Mouse (Mus musculus) midbrain, postnatal 0 days (tissue): ENCODE data around the gene Bves. TPM values are rescaled to one million over a fixed set of nuclear protein-coding genes. Genes with fewer than 3 reads are reported as not detected.

Experiments
- ATAC-seq: fragments of 200-750 bp; cut with Nextera tagmentation; 2 replicates; pipeline ENCODE4 v1.8.0; 2017; ENCODE audit warnings: moderate number of reproducible peaks, mild to moderate bottlenecking, moderate TSS enrichment, moderate library complexity; ENCODE audit not compliant: low FRiP score
- DNase-seq: peaks from one replicate; pipeline ENCODE4 v3.0.0-alpha.2; 2015; ENCODE audit warnings: low spot score
- H3K27ac ChIP-seq: fragments of 300-500 bp; sonication (generic); 2 replicates; pipeline ENCODE4 v1.5.1; 2014; ENCODE audit warnings: low read depth, mild to moderate bottlenecking, low read length, mixed read lengths
- H3K27me3 ChIP-seq: fragments of 300-500 bp; sonication (generic); 2 replicates; pipeline ENCODE4 v1.6.1; 2014; ENCODE audit warnings: low read length, control low read depth, mixed read lengths; ENCODE audit not compliant: insufficient read depth
- H3K36me3 ChIP-seq: fragments of 300-500 bp; sonication (generic); 2 replicates; pipeline ENCODE4 v1.6.1; 2014; ENCODE audit warnings: low read length, control low read depth, mixed read lengths; ENCODE audit not compliant: insufficient read depth
- H3K4me1 ChIP-seq: fragments of 300-500 bp; sonication (generic); 2 replicates; pipeline ENCODE4 v1.6.1; 2014; ENCODE audit warnings: mild to moderate bottlenecking, control low read depth, antibody characterized with exemption, low read length, mixed read lengths; ENCODE audit not compliant: insufficient read depth
- H3K4me2 ChIP-seq: fragments of 300-500 bp; sonication (generic); 2 replicates; pipeline ENCODE4 v1.6.1; 2014; ENCODE audit warnings: low read depth, mild to moderate bottlenecking, low read length, mixed read lengths; ENCODE audit not compliant: poor library complexity, severe bottlenecking
- H3K4me3 ChIP-seq: fragments of 300-500 bp; sonication (generic); 2 replicates; pipeline ENCODE4 v1.5.1; 2014; ENCODE audit warnings: low read depth, mild to moderate bottlenecking, low read length, moderate library complexity
- H3K9ac ChIP-seq: fragments of 300-500 bp; sonication (generic); replicated peaks from 2 replicates; pipeline ENCODE4 v1.6.1; 2014; ENCODE audit warnings: mild to moderate bottlenecking, low read length, moderate library complexity, mixed read lengths; ENCODE audit not compliant: poor library complexity, severe bottlenecking
- H3K9me3 ChIP-seq: fragments of 300-500 bp; sonication (generic); 2 replicates; pipeline ENCODE4 v1.6.1; 2016; ENCODE audit warnings: low read length, control low read depth
- CTCF ChIP-seq: IDR thresholded peaks from 2 replicates; pipeline ENCODE4 v1.5.1; 2016; ENCODE audit warnings: antibody characterized with exemption, mild to moderate bottlenecking
- WGBS: fragments of 180-500 bp; shearing (Covaris S2); extraction: QIAGEN DNeasy Blood & Tissue Kit; methylation state at CpG from one replicate; pipeline ENCODE4 v1.1.7; 2014; 5-methylcytosine and 5-hydroxymethylcytosine counted together
- polyA plus RNA-seq: library from polyadenylated mRNA; unstranded; fragments of >200 nt; fragmentation: Nextera tagmentation; extraction: Ambion mirVana; gene quantifications from 2 replicates; pipeline ENCODE4 v1.2.1, GENCODE M21; 2015
- total RNA-seq: library from RNA; depleted of rRNA; stranded (reverse); fragments of >200 nt; gene quantifications from 2 replicates; pipeline ENCODE4 v1.2.3, GENCODE M21; 2014

Gene Bves
- total and polyA plus RNA-seq, 2 experiments from 2014 or later, result 1.3 to 2.7 TPM

GRCm38 (mm10) chr10:45381937-45382636, 46.5 kb downstream of the Bves start:
- Histone ChIP-seq H3K4me3 (no peak overlapping the region), H3K4me1 (no peaks in the 10 kb centered on the region), H3K9ac (no peak overlapping the region), H3K27me3 (no peaks in the 10 kb centered on the region), H3K27ac (no peak overlapping the region), H3K36me3 (0 out of 2 replicates have a peak, but pooled peaks cover 4% of the 10 kb centered on the region), H3K4me2 (no peak overlapping the region), H3K9me3 (no peaks in the 10 kb centered on the region)
- peak; percentile 72 for TF ChIP-seq CTCF
- ATAC-seq (0 out of 2 replicates have a peak, but pooled peaks have one; percentile 20), DNase-seq (peak; percentile 55)

GRCm38 (mm10) chr10:45382637-45382958, 47.0 kb downstream of the Bves start:
- no peaks in the 10 kb centered on the region for H3K4me1 ChIP-seq
- H3K4me3 ChIP-seq, result no peak overlapping the region
- no peak overlapping the region for H3K9ac ChIP-seq
- no peak for ATAC-seq
- 50% methylated on average over 3 of the region's 3 CpGs for WGBS
- TF ChIP-seq CTCF, result no peak
- no peak overlapping the region for H3K27ac ChIP-seq
- no peaks in the 10 kb centered on the region for H3K9me3 ChIP-seq
- H3K27me3 ChIP-seq, result no peaks in the 10 kb centered on the region
- H3K36me3 ChIP-seq, result 0 out of 2 replicates have a peak, but pooled peaks cover 4% of the 10 kb centered on the region
- no peak for DNase-seq
- no peak overlapping the region for H3K4me2 ChIP-seq

DNA sequence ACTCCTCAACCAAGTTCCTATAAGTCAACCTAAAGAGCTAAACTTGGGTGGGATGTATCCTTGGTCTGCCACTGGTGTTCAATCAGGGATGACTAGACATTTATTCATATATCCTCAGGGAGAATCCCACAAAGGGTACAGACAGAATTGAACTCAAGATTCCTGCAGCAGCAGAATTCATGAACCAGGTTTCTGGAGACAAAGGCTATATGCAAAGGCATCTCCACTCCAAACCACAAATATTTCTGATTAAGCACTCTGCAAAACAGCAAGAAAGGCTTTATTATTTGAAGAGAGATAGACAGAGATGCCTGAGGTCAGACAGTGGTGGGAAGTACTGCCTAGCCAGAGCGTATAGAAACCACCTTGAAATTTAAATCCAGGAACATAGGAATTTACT, 62.6 kb downstream of the Bves start:
- Histone ChIP-seq H3K36me3 (no peaks in the 10 kb centered on the region), H3K4me2 (no peak overlapping the region), H3K9ac (no peak overlapping the region), H3K4me3 (no peak overlapping the region), H3K4me1 (no peaks in the 10 kb centered on the region), H3K27ac (no peak overlapping the region), H3K27me3 (no peaks in the 10 kb centered on the region), H3K9me3 (no peaks in the 10 kb centered on the region)
- TF ChIP-seq CTCF, result no peak
- 81% methylated on average over 1 of the region's 1 CpGs for WGBS
- DNase-seq (no peak), ATAC-seq (no peak)

DNA sequence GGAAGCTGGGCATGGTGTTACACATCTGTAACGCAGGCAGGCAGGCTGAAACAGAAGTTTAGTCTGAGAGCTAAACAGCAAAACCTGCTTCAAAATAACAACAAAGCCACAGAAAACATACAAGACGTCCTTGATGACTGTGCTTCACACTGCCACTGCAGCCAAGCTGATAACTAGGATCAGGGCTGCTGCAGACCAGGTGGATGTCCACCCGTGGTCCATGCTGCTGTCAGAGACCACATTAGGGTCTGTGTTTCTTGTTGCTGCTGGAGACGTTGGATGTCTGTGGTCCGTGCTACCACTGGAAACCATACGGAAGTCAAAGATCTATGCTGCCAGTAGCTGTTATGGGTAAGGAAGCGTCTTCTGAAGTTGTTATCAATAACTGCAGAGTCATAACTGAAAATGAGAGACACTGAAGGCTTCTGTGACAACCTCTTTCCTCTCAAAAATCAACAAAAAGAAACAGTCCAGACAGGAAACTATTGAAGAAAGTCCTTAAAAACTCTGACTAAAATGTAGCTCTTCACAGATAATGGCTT, 64.2 kb downstream of the Bves start:
- H3K4me2 ChIP-seq, result no peak overlapping the region
- no peak overlapping the region for H3K27ac ChIP-seq
- H3K4me1 ChIP-seq, result no peaks in the 10 kb centered on the region
- no peak for DNase-seq
- WGBS, result 85% methylated on average over 7 of the region's 7 CpGs
- H3K4me3 ChIP-seq, result no peak overlapping the region
- no peaks in the 10 kb centered on the region for H3K27me3 ChIP-seq
- H3K36me3 ChIP-seq, result no peaks in the 10 kb centered on the region
- no peak overlapping the region for H3K9ac ChIP-seq
- TF ChIP-seq CTCF, result no peak
- ATAC-seq, result no peak
- no peaks in the 10 kb centered on the region for H3K9me3 ChIP-seq

DNA sequence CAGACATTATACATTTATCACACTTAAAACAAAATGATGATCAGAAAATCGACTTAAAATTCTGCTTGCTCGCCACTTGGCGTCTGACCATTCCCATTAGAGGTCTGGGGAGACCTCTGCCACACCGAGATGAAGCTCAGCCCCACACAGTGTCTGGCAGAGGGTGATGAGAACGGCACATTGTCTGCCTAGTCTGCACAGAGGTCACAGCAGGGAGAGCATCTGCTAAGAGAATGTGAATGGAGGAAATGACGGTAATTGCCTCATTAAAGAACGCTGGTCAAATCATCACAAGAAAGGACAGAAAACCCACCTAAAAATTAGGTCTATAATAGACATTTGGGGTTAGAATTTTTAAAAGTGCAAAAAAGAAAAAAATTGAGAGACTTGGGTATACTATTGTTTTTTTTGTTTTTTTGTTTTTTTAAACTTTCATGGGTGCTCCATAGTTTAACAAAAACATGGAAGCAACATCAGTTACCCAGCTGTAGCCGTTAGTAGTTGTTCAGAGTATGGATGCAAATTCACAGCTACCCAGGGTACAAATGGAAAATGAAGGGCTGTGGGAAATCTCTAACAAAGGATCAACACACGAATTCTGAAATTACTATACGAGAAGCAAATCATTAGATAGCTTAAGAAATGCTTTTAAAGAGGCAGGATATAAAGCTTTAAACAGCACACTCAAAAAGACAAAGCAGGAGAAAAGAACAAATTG, 75.2 kb downstream of the Bves start:
- no peak overlapping the region for H3K27ac ChIP-seq
- H3K36me3 ChIP-seq, result no peaks in the 10 kb centered on the region
- no peaks in the 10 kb centered on the region for H3K27me3 ChIP-seq
- no peak overlapping the region for H3K4me3 ChIP-seq
- WGBS, result 15% methylated on average over 10 of the region's 10 CpGs
- no peaks in the 10 kb centered on the region for H3K9me3 ChIP-seq
- DNase-seq (peak; percentile 61), ATAC-seq (no peak)
- H3K4me2 ChIP-seq, result no peak overlapping the region
- no peak overlapping the region for H3K9ac ChIP-seq
- H3K4me1 ChIP-seq, result no peaks in the 10 kb centered on the region; the same call in 1 of the 2 replicates
- no peak for TF ChIP-seq CTCF

DNA sequence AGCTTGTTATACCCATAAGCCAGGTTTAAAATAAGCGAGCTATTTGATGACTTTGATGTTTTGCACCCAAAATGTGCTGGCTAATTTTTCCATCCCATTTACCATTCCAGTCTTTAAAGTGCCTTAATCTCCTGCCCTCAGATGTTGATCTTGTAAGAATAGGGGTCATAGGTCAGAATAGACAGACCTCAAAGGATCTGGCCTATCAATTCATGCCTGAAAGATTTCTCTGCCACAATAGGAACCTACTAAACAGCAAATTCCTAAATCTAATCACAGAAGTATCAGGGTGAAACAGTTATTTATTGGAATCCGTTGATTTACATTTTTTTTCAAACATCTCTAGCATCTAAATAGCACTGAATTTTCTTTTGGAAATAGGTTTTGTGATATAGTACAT, 76.2 kb downstream of the Bves start:
- Histone ChIP-seq H3K4me1 (no peaks in the 10 kb centered on the region; the same call in 1 of the 2 replicates), H3K4me2 (no peak overlapping the region), H3K36me3 (no peaks in the 10 kb centered on the region), H3K27me3 (no peaks in the 10 kb centered on the region), H3K9ac (no peak overlapping the region), H3K27ac (no peak overlapping the region), H3K4me3 (no peak overlapping the region), H3K9me3 (no peaks in the 10 kb centered on the region)
- 33% methylated on average over 2 of the region's 2 CpGs for WGBS
- TF ChIP-seq CTCF, result no peak
- ATAC-seq, result no peak
- no peak for DNase-seq
